Mouse (Mus musculus) spleen, embryonic (tissue): ENCODE data around the gene Tiparp.

ENCODE experiments used
- CTCF ChIA-PET: fragments of 350-600 bp; sonication (Branson Sonifier 250); formaldehyde crosslinking; loops from one replicate; lab custom pipeline; 2022; lab: Charles Lee

Tiparp gene

DNA sequence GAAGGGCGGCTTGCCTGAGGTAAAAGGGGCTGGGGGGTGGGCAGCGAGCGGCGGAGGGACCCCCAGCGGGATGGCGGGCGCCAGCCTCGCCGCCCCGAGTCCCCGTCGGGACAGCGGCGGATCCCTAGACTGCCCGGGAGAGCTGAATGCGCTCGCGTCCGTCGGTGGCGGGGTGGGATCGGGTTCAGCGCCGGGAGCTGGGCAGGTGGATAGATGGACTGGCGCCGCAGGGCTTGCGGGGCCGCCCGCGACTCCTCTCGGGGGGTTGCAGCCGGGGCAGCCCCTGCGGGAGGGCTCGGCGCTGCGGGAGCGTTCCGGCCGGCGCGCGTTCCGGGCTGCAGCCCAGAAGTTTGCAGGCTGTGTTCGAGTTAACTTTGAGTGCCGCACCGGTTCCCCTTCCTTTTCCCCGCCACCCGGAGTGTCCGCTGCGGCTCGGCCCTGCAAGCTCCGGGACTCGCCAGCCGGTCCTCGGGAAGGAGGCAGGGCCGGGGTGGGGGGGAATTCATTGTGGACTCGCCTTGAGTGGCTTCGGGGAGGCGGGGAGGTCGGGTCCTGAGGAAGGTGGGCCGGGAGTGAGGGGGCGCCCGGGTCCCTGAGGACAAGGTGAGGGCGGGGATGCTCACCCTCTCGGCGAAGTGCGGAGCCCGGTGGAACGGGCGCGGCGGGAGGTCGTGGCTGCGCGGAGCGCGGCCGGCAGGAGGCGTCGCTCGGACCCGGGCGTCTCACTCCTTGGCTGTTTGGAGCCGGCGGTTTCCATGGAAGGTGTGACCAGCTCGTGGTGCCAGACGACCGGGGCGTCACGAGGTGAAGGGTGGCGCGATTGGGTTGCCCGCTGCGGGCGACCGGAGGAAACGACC lies 632 bp downstream of the Tiparp start:
- CTCF ChIA-PET: interaction anchor here (0.6 kb wide), 1 partner anchor 427 kb away, joined by 3 read pairs; no protein-coding TSS in a partner anchor

DNA sequence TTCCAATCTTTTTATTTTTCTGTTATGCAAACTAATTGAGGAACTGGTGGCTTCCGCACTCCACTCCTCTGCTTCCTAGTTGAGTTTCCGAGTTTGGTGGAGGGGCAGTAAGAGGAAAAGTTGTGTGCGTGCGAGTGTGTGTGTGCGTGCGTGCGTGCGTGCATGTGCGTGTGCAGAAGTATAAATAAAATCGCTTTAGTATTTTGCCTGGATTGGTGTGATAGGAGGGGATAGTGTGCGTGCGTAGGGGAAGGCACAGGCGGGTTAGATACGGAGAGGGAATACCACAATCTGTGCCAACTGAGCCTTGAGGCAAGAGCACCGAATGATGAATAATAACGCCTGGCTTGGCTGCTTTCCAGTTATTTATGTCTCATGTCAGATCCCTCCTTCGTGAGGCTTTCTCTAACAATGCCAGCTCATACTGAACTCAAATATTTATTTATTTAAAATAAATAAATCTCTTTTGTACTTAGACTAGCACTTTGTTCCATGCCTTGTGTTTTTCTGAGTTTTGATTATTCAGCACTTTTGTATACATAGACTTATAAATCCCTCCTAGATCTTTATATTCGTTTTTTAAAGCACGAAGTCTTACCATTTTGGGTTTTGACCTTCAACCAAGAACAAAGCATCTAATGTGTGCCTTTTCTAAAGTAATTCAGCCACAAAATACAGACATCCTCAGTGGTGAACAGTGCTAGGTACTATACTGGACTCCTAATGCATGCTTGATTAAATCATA lies 1.4 kb downstream of the Tiparp start:
- CTCF ChIA-PET: no interaction called here

DNA sequence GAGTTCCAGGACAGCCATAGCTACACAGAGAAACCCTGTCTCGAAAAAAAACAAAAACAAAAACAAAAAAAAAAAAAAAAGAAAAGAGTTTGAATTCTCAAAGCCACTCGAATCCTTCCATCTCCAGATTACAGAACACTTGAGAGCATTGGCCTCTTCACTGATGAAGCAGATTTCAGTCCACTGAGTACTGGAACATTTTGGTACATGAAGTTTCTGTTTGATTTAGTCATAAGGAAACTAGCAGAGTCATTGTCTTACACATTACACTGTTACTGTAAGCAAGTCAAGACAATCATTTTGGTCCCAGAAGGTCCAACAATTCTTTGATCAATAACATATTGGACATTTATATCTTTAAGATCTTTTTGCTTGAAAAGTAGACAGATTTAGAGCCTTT lies 4.8 kb downstream of the Tiparp start:
- CTCF ChIA-PET: interaction anchor here (0.6 to 1.0 kb wide), 2 partner anchors 8 to 41 kb away, joined by 3 to 6 read pairs; no protein-coding TSS in a partner anchor

DNA sequence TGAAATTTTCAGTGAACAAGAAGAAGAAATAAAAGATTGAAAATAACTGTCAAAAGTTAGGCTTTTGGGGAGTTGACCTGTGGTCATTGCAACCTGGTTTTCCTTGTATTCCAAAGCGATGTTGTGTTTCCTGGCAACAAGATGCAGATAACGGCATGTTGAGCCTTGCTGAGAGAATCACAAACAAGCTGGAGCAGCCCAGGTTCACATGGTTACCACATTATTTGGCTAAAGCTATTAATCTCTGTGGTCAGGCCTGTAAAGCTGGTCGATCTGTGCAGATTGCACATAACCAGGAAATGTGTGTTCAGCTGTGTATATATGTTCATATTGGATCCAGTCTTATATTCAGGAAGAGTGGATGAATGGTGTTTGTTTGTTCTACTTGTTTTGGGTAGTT lies 5.4 kb downstream of the Tiparp start:
- CTCF ChIA-PET: no interaction called here

DNA sequence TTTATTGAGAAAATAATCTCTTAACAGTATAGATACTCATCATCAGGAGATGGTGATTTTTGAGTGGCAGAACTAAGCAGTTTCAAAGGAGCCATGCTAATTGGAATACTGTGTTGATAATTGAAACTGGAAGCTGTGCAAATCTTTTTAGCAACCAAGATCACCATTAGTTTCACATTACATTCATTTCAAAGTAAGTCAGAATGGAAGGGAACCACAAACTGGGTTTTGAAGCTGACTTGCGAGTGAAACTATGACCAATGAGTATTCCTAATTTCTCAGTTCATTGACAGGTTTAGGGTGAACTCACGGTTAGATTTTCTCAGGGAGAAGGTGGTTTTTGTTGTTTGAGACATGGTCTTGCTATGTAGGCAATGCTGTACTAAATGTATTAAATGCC lies 6.3 kb downstream of the Tiparp start:
- CTCF ChIA-PET: no interaction called here

DNA sequence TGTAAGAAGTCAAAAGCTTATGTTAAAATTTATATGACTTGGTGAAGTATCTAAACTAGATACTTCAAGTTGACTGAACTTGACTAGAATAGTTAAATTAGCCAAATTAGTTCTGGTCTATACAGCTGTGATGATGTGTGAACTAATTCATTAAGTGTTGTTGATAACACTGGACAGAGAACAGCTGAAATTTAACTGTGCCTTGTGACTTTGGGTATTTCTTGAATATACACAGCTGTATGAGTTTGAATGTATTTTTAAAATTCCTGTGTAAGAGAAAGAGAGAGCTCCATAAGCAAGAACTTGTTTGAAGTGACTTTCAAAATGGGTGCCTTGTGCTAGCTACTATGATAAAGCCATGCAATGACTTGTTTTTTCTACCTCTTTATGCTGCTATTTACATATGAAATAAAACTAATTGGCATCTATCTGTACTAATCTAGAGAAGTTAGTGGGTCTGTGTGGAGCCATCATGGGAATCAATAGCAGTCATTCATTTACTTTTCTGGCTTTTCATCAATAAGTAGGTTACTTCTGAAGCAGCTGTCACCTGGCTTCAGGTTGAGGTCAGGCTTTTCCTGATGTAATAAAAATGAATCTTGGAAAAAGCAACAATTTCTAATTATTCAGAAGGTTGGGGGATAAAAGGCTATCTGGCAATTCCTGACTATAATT lies 7.0 kb downstream of the Tiparp start:
- CTCF ChIA-PET: no interaction called here

DNA sequence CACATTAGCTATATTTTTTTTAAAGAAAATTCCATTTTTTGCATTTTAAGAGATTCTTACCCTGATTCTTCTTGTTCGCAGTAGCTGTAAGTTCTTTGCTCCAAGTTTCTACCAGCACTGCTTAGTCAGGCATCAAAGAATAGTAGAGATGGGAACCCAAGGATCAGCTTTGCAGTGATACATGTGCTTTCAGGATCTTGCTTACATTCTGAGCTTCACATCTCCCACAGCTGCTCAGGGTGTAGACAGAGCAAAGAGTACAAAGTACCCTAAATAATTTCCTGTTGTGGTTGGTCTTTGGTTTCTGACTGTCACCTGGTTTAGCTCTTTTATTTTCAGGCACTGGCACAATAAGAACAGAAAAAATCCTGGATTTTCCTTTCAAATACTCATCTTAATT lies 9.1 kb downstream of the Tiparp start:
- CTCF ChIA-PET: no interaction called here

DNA sequence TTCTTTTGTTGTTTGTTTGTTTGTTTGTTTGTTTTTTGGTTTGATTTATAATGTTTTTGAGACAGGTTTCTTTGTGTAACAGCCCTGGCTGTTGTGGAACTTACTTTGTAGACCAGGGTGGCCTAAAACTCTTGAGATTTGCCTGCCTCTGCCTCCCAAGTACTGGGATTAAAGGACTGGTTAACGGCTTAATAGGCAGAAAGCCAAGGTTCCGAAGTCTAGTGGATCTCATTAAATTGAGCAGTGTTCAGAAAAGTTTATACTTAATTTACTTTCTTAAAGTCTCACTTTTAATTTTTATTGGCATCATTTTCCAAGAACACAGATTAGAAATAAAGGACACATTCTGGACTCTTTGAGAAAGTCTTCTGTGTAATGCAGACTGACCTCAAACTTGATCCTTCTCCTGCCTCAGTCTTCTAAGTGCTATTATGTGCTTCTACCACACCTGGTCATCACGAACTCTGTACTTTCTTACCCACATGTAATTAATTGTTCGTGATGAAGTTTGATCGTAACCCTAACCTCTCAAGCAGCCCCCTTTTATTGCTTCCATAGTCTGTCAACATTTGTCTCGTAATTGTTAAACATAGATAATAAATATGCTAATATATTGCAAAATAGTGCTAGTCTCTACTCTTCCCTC lies 12.8 kb downstream of the Tiparp start:
- CTCF ChIA-PET: interaction anchor here (0.5 to 0.6 kb wide), 2 partner anchors 8 to 1507 kb away, joined by 4 to 6 read pairs; no protein-coding TSS in a partner anchor

DNA sequence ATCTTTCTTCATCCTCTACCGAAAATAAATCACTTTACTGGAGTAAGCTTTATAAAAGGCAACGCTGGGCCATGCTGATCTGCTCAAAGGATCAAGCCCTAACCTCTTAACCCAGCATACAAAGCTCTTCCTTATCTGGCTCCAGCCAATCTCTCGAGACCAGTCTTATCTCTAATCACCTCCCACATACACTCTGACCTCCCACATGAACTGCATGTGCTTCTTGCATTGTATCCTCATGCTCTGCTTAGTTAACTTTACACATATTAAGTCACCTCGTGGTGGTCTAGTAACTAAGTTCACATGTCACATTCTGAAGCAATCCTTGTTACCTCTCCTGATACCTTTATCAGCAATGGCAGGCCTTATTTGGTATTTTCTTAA lies 13.3 kb downstream of the Tiparp start:
- CTCF ChIA-PET: interaction anchor here (0.5 kb wide), 1 partner anchor 9 kb away, joined by 6 read pairs; no protein-coding TSS in a partner anchor

DNA sequence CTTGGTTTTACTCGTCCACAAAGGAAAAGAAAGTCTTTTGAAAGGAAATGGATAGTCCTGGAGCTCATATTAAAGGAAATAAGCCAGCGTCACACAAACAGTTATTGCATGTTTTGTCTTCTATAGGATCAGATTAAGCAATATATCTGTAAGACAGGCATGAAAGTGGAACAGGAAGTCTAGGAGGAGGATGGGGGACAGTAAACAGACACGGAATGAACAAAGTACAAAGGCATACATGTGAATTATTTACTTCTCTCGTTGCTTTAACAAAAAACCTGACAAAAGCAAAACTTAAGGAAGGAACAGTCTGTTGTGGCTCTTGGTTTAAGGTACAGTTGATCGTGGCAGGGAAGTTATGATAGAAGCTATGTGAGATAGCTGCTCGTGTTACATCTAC lies 21.6 kb downstream of the Tiparp start:
- CTCF ChIA-PET: no interaction called here

DNA sequence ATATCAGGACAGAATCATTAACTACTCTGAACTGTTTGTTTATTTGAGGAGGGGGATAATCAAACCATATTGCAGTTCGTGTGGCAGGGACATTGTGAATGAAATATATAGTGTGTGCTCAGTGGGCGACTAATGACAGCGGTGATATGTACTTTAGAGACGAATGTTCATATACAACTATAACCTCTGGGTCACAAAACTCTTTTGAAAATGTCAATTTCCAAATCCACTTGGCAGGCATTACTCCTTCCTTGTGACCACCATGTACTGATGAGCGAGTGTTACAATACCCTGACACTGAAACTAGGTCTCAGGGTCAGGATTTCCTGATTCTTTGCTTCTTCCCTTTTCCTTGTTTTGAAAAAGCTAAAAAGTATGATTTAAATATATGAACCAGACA lies 22.9 kb downstream of the Tiparp start:
- CTCF ChIA-PET: interaction anchor here (0.9 kb wide), 1 partner anchor 14 kb away, joined by 3 read pairs; no protein-coding TSS in a partner anchor

DNA sequence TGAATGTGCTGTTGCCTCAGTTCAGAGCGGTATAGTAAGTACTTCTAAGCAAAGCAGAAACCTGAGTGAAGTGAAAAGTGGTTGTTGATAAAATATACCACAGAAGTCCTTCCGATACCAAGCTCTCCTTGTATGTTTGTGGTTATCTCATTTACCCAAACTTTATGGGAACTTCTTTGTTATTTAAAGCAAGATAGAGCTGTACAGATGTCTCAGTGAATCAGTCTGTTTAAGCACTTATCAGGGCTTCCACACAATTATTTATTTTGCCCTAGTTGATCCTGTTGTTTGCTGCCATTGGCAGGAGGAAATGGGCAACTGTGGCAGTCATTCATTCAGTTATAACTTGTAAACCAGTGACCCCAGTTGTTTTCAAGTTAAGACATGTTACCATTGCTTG lies 26.4 kb downstream of the Tiparp start:
- CTCF ChIA-PET: interaction anchor here (0.6 kb wide), 1 partner anchor 27 kb away, joined by 3 read pairs; no protein-coding TSS in a partner anchor

DNA sequence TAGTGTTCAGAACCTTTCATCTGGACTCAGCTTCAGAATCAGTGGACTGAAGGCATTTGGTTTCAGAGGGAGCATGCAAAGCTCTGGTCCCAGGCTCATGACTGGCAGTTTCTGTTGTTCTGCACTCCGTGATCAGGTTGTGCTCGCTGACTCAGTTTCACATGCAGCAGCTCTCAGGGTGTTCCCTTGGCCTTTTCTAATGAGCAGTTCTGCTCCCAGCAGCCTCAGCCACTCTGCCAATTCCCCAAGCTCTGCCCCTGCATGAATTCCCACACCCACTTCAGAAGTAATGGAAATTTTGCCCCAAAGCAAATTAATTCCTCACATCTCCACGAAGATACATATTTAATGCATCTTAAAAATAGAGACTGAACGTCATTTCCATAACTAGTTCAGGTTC lies 30.5 kb downstream of the Tiparp start:
- CTCF ChIA-PET: no interaction called here

DNA sequence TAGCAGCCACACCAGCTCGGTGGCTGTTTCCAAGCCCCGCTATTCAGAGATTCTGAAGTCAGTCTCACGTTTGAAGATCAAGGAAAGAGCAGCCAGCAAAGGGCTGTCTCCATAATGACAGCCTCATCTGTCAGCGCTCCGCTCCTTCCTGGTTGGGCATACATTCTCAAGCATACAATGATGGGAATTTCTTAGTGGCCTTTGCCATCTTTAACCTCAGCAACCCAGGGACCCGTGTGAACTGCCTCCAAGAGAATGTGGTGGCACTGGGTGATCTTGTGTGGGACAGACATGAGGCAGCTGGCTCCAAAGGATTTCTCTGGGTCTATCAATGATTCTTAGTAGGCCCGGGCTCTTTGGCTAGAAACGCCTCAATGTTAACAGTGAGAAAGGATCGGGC lies 34.0 kb downstream of the Tiparp start:
- CTCF ChIA-PET: no interaction called here

DNA sequence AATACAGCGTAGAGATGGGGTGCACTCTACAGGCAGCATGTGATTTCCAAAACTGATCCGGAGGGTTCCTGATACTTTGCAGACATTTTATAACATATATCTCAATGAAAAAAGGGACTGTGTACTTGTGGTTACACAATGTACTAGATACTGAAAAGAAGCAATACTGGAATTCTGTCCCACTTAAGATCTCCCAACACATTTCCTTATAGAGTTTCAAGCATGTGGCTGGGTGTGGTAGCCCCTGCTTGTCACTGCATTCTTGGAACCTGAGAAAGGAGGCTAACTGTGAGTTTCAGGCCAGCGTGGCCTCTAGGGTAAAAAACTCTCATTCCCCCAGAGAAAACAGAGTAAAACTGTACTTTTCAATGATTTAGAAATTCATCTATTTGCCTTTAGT lies 34.5 kb downstream of the Tiparp start:
- CTCF ChIA-PET: no interaction called here

DNA sequence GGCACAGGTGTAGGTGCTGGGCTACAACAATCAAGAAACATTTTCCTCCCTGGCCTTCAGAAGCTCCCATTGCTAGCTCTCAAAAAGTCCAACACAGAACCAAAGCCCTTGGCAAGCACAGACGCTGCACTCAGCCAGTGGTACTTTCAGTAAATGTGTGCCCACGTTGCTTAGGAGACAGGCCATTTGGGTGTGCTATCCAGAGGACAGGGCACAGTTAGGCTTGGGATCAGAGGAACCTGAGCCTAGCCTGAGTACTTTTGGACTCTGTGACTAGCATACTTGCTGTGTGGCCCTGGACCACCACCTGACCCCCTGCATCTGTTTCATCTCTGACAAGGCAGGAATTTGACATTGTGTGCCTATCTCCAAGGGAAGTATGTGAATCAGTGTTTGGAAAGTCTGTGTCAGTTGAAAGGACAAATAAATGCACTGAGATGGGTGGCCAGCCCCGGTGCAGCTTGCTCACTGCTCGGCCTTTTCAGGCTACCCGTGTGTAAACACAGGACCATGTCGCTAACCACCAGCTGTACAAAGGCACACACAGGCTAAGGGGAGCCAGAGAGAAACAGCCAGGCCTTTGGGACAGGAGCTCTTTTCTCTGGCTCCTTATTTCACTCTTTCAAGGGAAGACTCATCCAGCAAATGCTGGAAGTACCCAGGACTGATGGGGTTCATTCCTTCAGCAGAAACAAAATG lies 35.9 kb downstream of the Tiparp start:
- CTCF ChIA-PET: no interaction called here

DNA sequence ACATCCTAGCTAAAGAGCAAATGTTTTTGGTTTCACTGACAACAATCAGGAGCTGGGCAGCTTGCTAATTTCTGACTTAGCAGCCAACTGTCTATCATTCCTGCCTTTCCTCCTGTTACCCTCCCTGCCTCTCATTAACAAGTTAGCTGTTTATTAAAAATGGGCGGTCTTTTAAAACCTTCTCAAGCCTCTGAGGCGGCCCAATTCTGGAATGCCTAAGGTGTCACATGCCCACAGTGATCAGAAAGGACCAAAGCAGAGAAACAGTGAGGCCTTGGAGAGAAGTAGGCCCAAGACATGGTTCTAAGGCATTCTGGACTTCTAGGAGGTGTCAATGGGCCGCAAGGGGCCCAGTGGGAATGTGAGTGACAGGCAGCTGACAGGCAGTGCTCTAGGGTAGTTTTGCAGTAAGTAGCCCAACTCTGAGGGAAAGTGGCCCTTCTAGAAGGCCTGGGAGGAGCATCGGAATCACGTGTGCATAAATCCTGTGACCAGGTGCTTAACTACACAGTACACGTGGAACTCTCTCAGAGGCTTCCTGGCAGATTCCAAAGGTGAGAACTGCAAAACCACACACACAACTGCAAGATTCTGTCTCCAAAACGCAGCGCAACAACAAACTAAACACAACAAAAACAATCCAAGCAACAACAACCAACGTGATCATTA lies 37.6 kb downstream of the Tiparp start:
- CTCF ChIA-PET: no interaction called here

DNA sequence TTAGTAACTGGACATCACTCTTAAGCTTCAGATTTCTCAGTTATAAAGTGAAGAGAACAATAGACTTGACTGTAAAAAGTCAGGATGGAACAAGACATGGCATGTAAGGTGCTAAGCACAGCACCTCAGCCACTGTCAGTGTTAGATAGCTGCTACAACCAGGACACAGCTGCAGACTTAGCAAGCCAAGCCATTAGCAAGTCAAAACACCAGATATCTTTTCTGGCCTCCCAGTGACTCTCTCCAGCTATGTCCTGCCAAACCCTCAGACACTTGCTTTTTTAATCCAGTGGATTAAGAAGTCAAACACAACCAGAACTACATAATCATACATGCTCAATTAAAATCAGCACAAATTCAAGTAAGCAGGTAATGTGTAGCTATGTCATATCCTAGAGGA lies 41.7 kb downstream of the Tiparp start:
- CTCF ChIA-PET: no interaction called here

DNA sequence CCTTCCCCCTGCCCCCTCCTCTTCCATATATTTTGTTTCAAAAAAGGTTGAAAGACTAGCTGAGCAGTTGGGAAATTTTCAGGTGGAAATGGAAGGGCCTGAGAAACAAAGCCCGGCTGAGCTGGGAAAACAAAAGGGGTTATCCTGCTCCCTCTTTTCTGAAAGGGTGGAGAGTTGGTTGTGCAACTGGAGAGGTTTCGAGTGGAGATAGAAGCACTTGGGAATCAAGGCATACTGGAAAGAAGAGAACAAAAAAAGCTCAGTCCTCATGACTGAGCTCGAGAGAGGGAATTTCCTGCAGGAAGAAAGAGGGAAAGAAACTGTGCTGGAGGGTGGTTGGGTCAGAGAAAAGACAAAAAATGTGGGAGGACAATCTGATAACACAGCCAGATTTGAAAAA lies 45.3 kb downstream of the Tiparp start:
- CTCF ChIA-PET: interaction anchor here (1.2 kb wide), 1 partner anchor 41 kb away, joined by 3 read pairs; no protein-coding TSS in a partner anchor

DNA sequence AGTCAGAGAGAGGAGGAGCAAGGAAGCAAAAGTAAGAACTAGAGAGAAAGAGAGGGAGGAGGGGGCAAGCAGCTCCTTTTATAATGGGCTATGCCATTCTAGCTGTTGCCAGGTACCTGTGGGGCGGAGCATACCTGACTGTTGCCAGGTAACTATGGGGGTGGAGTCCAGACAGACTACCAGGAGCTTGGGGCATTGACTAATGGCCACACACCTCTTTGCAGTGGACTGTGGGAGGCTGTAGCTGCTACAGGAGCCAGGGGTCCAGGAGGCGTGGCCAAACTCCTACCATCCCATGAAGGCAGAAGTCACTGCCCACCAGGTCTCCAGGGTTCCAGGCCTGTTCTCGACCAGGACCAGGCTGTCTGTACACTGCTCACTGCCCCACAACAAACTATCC lies 49.4 kb downstream of the Tiparp start:
- CTCF ChIA-PET: no interaction called here
